29 mouse cellular contexts compared by ENCODE assay signal in genomic region chr7:25034796-25035195, GRCm38 (mm10). TPM values are rescaled to one million over a fixed set of nuclear protein-coding genes. Genes with fewer than 3 reads are reported as not detected.
DNase-seq lines count a peak whose midpoint lies in the region; ATAC-seq lines count a peak whose summit lies in the region.
"Had no signal": no experiment of that assay in that cellular context is flagged by ENCODE, and none has a peak within 500 bp of the region (broad histone marks: within the 10 kb centered on the region; RNA-seq: fewer than 3 reads in every experiment).

No protein-coding gene starts in this region.

- WGBS in forebrain, embryonic 16.5 days, result 64% methylated on average over 4 of the region's 4 CpGs
- WGBS in forebrain, embryonic 11.5 days, result 94% methylated on average over 4 of the region's 4 CpGs

- H3K27ac ChIP-seq in forebrain, embryonic 16.5 days (ENCODE audit: low read length), result peak overlapping the region; percentile 23; the same call in 1 of the 2 replicates
- H3K27ac ChIP-seq in forebrain, embryonic 11.5 days (ENCODE audit: low read depth, low read length), result no peak overlapping the region
- H3K27ac ChIP-seq: embryonic facial prominence, embryonic 13.5 days; forebrain, embryonic 10.5 days; hindbrain, embryonic 12.5 days; intestine, embryonic 15.5 days; limb, embryonic 12.5 days; liver, embryonic 15.5 days; midbrain, embryonic 10.5 days; midbrain, embryonic 15.5 days; neural tube, embryonic 15.5 days had no signal

- H3K4me2 ChIP-seq in forebrain, embryonic 16.5 days (ENCODE audit: low read length), result no peak overlapping the region
- no peak overlapping the region for H3K4me2 ChIP-seq in forebrain, embryonic 11.5 days (ENCODE audit: low read depth, low read length, severe bottlenecking)
- H3K4me2 ChIP-seq: embryonic facial prominence, embryonic 13.5 days; heart, embryonic 11.5 days; hindbrain, embryonic 12.5 days; intestine, embryonic 15.5 days; limb, embryonic 12.5 days; liver, embryonic 15.5 days; lung, embryonic 14.5 days; midbrain, embryonic 15.5 days; neural tube, embryonic 15.5 days had no signal

- no peaks in the 10 kb centered on the region for H3K9me3 ChIP-seq in forebrain, embryonic 16.5 days (ENCODE audit: control insufficient read depth, low read length)
- H3K9me3 ChIP-seq in forebrain, embryonic 11.5 days (ENCODE audit: control insufficient read depth, low read length), result no peaks in the 10 kb centered on the region
- H3K9me3 ChIP-seq: embryonic facial prominence, embryonic 13.5 days; forebrain, embryonic 10.5 days; G1E; hindbrain, embryonic 12.5 days; intestine, embryonic 15.5 days; limb, embryonic 12.5 days; liver, embryonic 15.5 days; midbrain, embryonic 10.5 days; midbrain, embryonic 15.5 days; neural tube, embryonic 15.5 days had no signal

- no peak for ATAC-seq in forebrain, embryonic 16.5 days
- ATAC-seq in forebrain, embryonic 11.5 days (replicated peaks; ENCODE audit: low FRiP score), result no peak
- ATAC-seq: hindbrain, postnatal 0 days; intestine, embryonic 15.5 days; midbrain, embryonic 15.5 days had no signal

- DNase-seq in forebrain, embryonic 11.5 days (ENCODE audit: low spot score), result no peak
- peak; percentile 55 to 62 for DNase-seq in layer of hippocampus, adult 8-10 months (ENCODE audit: low spot score in 2 of 2)
- DNase-seq in layer of hippocampus, postnatal 25 days (ENCODE audit: extremely low spot score in 1 of 2, low spot score in 1 of 2), result no peak
- DNase-seq in right cerebral cortex, postnatal 25 days, result peak; percentile 56
- no peak for DNase-seq in right cerebral cortex, postnatal 14 days
- no peak for DNase-seq in lung, postnatal 10 days
- no peak for DNase-seq in testis, postnatal 10 days (ENCODE audit: low spot score)
- DNase-seq: adrenal gland, postnatal 10 days; cerebellum, adult 18-20 months; gastrocnemius, postnatal 10 days; heart, postnatal 36 days; kidney, adult 2 months; kidney, postnatal 36 days; lung, embryonic 14.5 days; retina, postnatal 1 day; thymus, postnatal 14 days had no signal

- peaks cover 3% of the 10 kb centered on the region for H3K4me1 ChIP-seq in forebrain, embryonic 16.5 days (replicated peaks; ENCODE audit: control insufficient read depth, insufficient read depth, low read length)
- 0 out of 2 replicates have a peak, but pooled peaks cover 2% of the 10 kb centered on the region for H3K4me1 ChIP-seq in forebrain, embryonic 11.5 days (replicated peaks; ENCODE audit: control insufficient read depth, insufficient read depth, low read length)
- H3K4me1 ChIP-seq: embryonic facial prominence, embryonic 13.5 days; intestine, embryonic 15.5 days; limb, embryonic 12.5 days; liver, embryonic 15.5 days; midbrain, embryonic 10.5 days; midbrain, embryonic 15.5 days had no signal

- H3K27me3 ChIP-seq in forebrain, embryonic 16.5 days (replicated peaks; ENCODE audit: control insufficient read depth, insufficient read depth, low read length), result no peaks in the 10 kb centered on the region
- H3K27me3 ChIP-seq in forebrain, embryonic 11.5 days (ENCODE audit: control insufficient read depth, insufficient read depth, low read length), result no peaks in the 10 kb centered on the region
- H3K27me3 ChIP-seq: embryonic facial prominence, embryonic 13.5 days; hindbrain, embryonic 12.5 days; intestine, embryonic 15.5 days; limb, embryonic 12.5 days; liver, embryonic 15.5 days; midbrain, embryonic 15.5 days; neural tube, embryonic 15.5 days had no signal

- no peak overlapping the region for H3K9ac ChIP-seq in forebrain, embryonic 16.5 days (replicated peaks; ENCODE audit: low read depth, low read length)
- no peak overlapping the region for H3K9ac ChIP-seq in forebrain, embryonic 11.5 days (ENCODE audit: low read length)
- H3K9ac ChIP-seq: embryonic facial prominence, embryonic 13.5 days; hindbrain, embryonic 12.5 days; intestine, embryonic 15.5 days; limb, embryonic 12.5 days; liver, embryonic 15.5 days; lung, embryonic 14.5 days; midbrain, embryonic 15.5 days; neural tube, embryonic 15.5 days had no signal

- H3K36me3 ChIP-seq in forebrain, embryonic 16.5 days (ENCODE audit: control insufficient read depth, insufficient read depth), result peaks cover 23% of the 10 kb centered on the region
- peaks cover under 1% of the 10 kb centered on the region; the same call in 1 of the 2 replicates for H3K36me3 ChIP-seq in forebrain, embryonic 11.5 days (ENCODE audit: control insufficient read depth, insufficient read depth, low read length)
- H3K36me3 ChIP-seq: intestine, embryonic 15.5 days had no signal

- no peak overlapping the region for H3K4me3 ChIP-seq in forebrain, embryonic 16.5 days (replicated peaks; ENCODE audit: low read length)
- no peak overlapping the region for H3K4me3 ChIP-seq in forebrain, embryonic 11.5 days (ENCODE audit: low read depth, low read length)
- H3K4me3 ChIP-seq: embryonic facial prominence, embryonic 13.5 days; forebrain, embryonic 10.5 days; hindbrain, embryonic 12.5 days; intestine, embryonic 15.5 days; limb, embryonic 12.5 days; liver, embryonic 15.5 days; midbrain, embryonic 10.5 days; midbrain, embryonic 15.5 days; neural tube, embryonic 15.5 days had no signal

RNA-seq across cellular contexts. Expression of gene Atp1a3, which starts 29.0 kb away (rescaled TPM):
- polyA plus RNA-seq in forebrain, embryonic 16.5 days (2015; fragmentation: Nextera tagmentation; extraction: Ambion mirVana), result 227 and 278 TPM in 2 replicates
- polyA plus RNA-seq in forebrain, embryonic 11.5 days (2014; fragmentation: Nextera tagmentation; extraction: Ambion mirVana), result 36.3 and 40.2 TPM in 2 replicates
- 1,000 to 10,000 TPM; 2,163 to 2,251 (median 2,216) TPM for total RNA-seq in layer of hippocampus, adult 8-10 months (2022)
- total RNA-seq in layer of hippocampus, postnatal 25 days (2021), result 1,000 to 10,000 TPM; 2,623 to 2,665 TPM

RNA-seq across cellular contexts. Expression of gene Grik5, which starts 37.4 kb away (rescaled TPM):
- 10.4 and 16.9 TPM in 2 replicates for polyA plus RNA-seq in forebrain, embryonic 16.5 days (2015; fragmentation: Nextera tagmentation; extraction: Ambion mirVana)
- 13.6 and 14.0 TPM in 2 replicates for polyA plus RNA-seq in forebrain, embryonic 11.5 days (2014; fragmentation: Nextera tagmentation; extraction: Ambion mirVana)
- 100 to 1,000 TPM; 206 to 235 (median 220) TPM for total RNA-seq in layer of hippocampus, adult 8-10 months (2022)
- total RNA-seq in layer of hippocampus, postnatal 25 days (2021), result 100 to 1,000 TPM; 225 to 267 TPM

RNA-seq across cellular contexts. Expression of gene Zfp574, which starts 37.6 kb away (rescaled TPM):
- 36.6 and 38.4 TPM in 2 replicates for polyA plus RNA-seq in forebrain, embryonic 16.5 days (2015; fragmentation: Nextera tagmentation; extraction: Ambion mirVana)
- polyA plus RNA-seq in forebrain, embryonic 11.5 days (2014; fragmentation: Nextera tagmentation; extraction: Ambion mirVana), result 34.3 and 38.3 TPM in 2 replicates
- total RNA-seq in layer of hippocampus, adult 8-10 months (2022), result 10 to 100 TPM; 28.0 to 31.0 (median 29.6) TPM
- total RNA-seq in layer of hippocampus, postnatal 25 days (2021), result 10 to 100 TPM; 29.2 to 29.6 TPM

Comparison
In these comparisons a context has a peak if more than half of its experiments do, and no peak if none do; other contexts are left out.
1. DNase-seq: peak in layer of hippocampus, adult 8-10 months (2 of 2) and right cerebral cortex, postnatal 25 days (single experiment); none in forebrain, embryonic 11.5 days (single experiment), layer of hippocampus, postnatal 25 days (0 of 2), right cerebral cortex, postnatal 14 days (single experiment), lung, postnatal 10 days (single experiment) and testis, postnatal 10 days (single experiment).